Mouse (Mus musculus): ENCODE measurements around the gene Nell1. TPM values are rescaled to one million over a fixed set of nuclear protein-coding genes. Genes with fewer than 3 reads are reported as not detected.

Nell1 gene
- total and polyA plus RNA-seq, 2 experiments from 2014 or later: 0.05 TPM; not detected in 1

- no peak for TF ChIP-seq CTCF (IDR thresholded peaks at IDR 0.05; ENCODE audit: low read depth)
- TF ChIP-seq EP300 (IDR thresholded peaks at IDR 0.05; ENCODE audit: low read depth): no peak
- ATAC-seq (ENCODE audit: insufficient read depth, low read depth) (no peak), DNase-seq (ENCODE audit: low spot score) (no peak)
- Histone ChIP-seq H3K36me3 (replicated peaks; ENCODE audit: control insufficient read depth, insufficient read depth, low read length) (no peaks in the 10 kb centered on the region), H3K27me3 (ENCODE audit: control insufficient read depth, insufficient read depth, low read length) (no peaks in the 10 kb centered on the region), H3K9ac (replicated peaks; ENCODE audit: low read depth, low read length) (no peak overlapping the region), H3K4me1 (ENCODE audit: control insufficient read depth, insufficient read depth) (no peaks in the 10 kb centered on the region), H3K4me3 (ENCODE audit: low read depth, low read length) (no peak overlapping the region), H3K4me2 (ENCODE audit: low read depth, low read length) (no peak overlapping the region), H3K9me3 (replicated peaks; ENCODE audit: control insufficient read depth, low read length) (no peaks in the 10 kb centered on the region), H3K27ac (ENCODE audit: low read depth) (no peak overlapping the region)
- WGBS: 60% methylated on average over 4 of the region's 4 CpGs
Observed at GRCm38 (mm10) chr7:50501562-50501961, 526.9 kb downstream of the Nell1 start.

- H3K27me3 ChIP-seq (ENCODE audit: control insufficient read depth, insufficient read depth, low read length): no peaks in the 10 kb centered on the region
- TF ChIP-seq CTCF (IDR thresholded peaks at IDR 0.05; ENCODE audit: low read depth) (no peak), EP300 (IDR thresholded peaks at IDR 0.05; ENCODE audit: low read depth) (no peak)
- H3K4me3 ChIP-seq (ENCODE audit: low read depth, low read length): no peak overlapping the region
- no peaks in the 10 kb centered on the region for H3K36me3 ChIP-seq (replicated peaks; ENCODE audit: control insufficient read depth, insufficient read depth, low read length)
- H3K4me1 ChIP-seq (ENCODE audit: control insufficient read depth, insufficient read depth): no peaks in the 10 kb centered on the region
- H3K9me3 ChIP-seq (replicated peaks; ENCODE audit: control insufficient read depth, low read length): no peaks in the 10 kb centered on the region
- no peak overlapping the region for H3K27ac ChIP-seq (ENCODE audit: low read depth)
- H3K9ac ChIP-seq (replicated peaks; ENCODE audit: low read depth, low read length): no peak overlapping the region
- ATAC-seq (ENCODE audit: insufficient read depth, low read depth) (no peak), DNase-seq (ENCODE audit: low spot score) (no peak)
- no peak overlapping the region for H3K4me2 ChIP-seq (ENCODE audit: low read depth, low read length)
Observed at GRCm38 (mm10) chr7:50507047-50507446, 532.4 kb downstream of the Nell1 start.

- DNase-seq (ENCODE audit: low spot score): no peak
- H3K36me3 ChIP-seq (replicated peaks; ENCODE audit: control insufficient read depth, insufficient read depth, low read length): no peaks in the 10 kb centered on the region
Observed at GRCm38 (mm10) chr7:50514830-50515229, 540.2 kb downstream of the Nell1 start.

GRCm38 (mm10) chr7:50516681-50517080 is 542.0 kb downstream of the Nell1 start:
- H3K27ac ChIP-seq (ENCODE audit: low read depth): no peak overlapping the region
- ATAC-seq (ENCODE audit: insufficient read depth, low read depth) (no peak), DNase-seq (ENCODE audit: low spot score) (no peak)
- H3K4me2 ChIP-seq (ENCODE audit: low read depth, low read length): no peak overlapping the region
- no peaks in the 10 kb centered on the region for H3K36me3 ChIP-seq (replicated peaks; ENCODE audit: control insufficient read depth, insufficient read depth, low read length)
- H3K27me3 ChIP-seq (ENCODE audit: control insufficient read depth, insufficient read depth, low read length): no peaks in the 10 kb centered on the region
- TF ChIP-seq EP300 (IDR thresholded peaks at IDR 0.05; ENCODE audit: low read depth): no peak
- TF ChIP-seq CTCF (IDR thresholded peaks at IDR 0.05; ENCODE audit: low read depth): no peak
- WGBS: 72% methylated on average over 3 of the region's 3 CpGs
- no peak overlapping the region for H3K9ac ChIP-seq (replicated peaks; ENCODE audit: low read depth, low read length)
- no peak overlapping the region for H3K4me3 ChIP-seq (ENCODE audit: low read depth, low read length)
- H3K9me3 ChIP-seq (replicated peaks; ENCODE audit: control insufficient read depth, low read length): no peaks in the 10 kb centered on the region
- no peaks in the 10 kb centered on the region for H3K4me1 ChIP-seq (ENCODE audit: control insufficient read depth, insufficient read depth)

More at GRCm38 (mm10) chr7:50514830-50515229, 540.2 kb downstream of the Nell1 start:
- H3K4me2 ChIP-seq (ENCODE audit: low read depth, low read length): no peak overlapping the region
- no peaks in the 10 kb centered on the region for H3K4me1 ChIP-seq (ENCODE audit: control insufficient read depth, insufficient read depth)
- no peak overlapping the region for H3K27ac ChIP-seq (ENCODE audit: low read depth)
- no peak for TF ChIP-seq EP300 (IDR thresholded peaks at IDR 0.05; ENCODE audit: low read depth)
- no peak for TF ChIP-seq CTCF (IDR thresholded peaks at IDR 0.05; ENCODE audit: low read depth)
- H3K27me3 ChIP-seq (ENCODE audit: control insufficient read depth, insufficient read depth, low read length): no peaks in the 10 kb centered on the region
- no peak for ATAC-seq (ENCODE audit: insufficient read depth, low read depth)
- H3K4me3 ChIP-seq (ENCODE audit: low read depth, low read length): no peak overlapping the region
- no peak overlapping the region for H3K9ac ChIP-seq (replicated peaks; ENCODE audit: low read depth, low read length)
- no peaks in the 10 kb centered on the region for H3K9me3 ChIP-seq (replicated peaks; ENCODE audit: control insufficient read depth, low read length)
- 90% methylated on average over 3 of the region's 3 CpGs for WGBS

GRCm38 (mm10) chr7:50543373-50543772 is 568.7 kb downstream of the Nell1 start:
- TF ChIP-seq CTCF (IDR thresholded peaks at IDR 0.05; ENCODE audit: low read depth): no peak
- TF ChIP-seq EP300 (IDR thresholded peaks at IDR 0.05; ENCODE audit: low read depth): no peak
- no peak overlapping the region for H3K27ac ChIP-seq (ENCODE audit: low read depth)
- no peak for ATAC-seq (ENCODE audit: insufficient read depth, low read depth)
- DNase-seq (ENCODE audit: low spot score): no peak
- H3K4me3 ChIP-seq (ENCODE audit: low read depth, low read length): no peak overlapping the region
- no peak overlapping the region for H3K4me2 ChIP-seq (ENCODE audit: low read depth, low read length)
- H3K9me3 ChIP-seq (replicated peaks; ENCODE audit: control insufficient read depth, low read length): no peaks in the 10 kb centered on the region
- H3K27me3 ChIP-seq (ENCODE audit: control insufficient read depth, insufficient read depth, low read length): no peaks in the 10 kb centered on the region
- 51% methylated on average over 5 of the region's 5 CpGs for WGBS
- no peak overlapping the region for H3K9ac ChIP-seq (replicated peaks; ENCODE audit: low read depth, low read length)
- no peaks in the 10 kb centered on the region for H3K4me1 ChIP-seq (ENCODE audit: control insufficient read depth, insufficient read depth)
- no peaks in the 10 kb centered on the region for H3K36me3 ChIP-seq (replicated peaks; ENCODE audit: control insufficient read depth, insufficient read depth, low read length)

GRCm38 (mm10) chr7:50549572-50549971 is 574.9 kb downstream of the Nell1 start:
- DNase-seq (ENCODE audit: low spot score) (no peak), ATAC-seq (ENCODE audit: insufficient read depth, low read depth) (no peak)
- Histone ChIP-seq H3K4me2 (ENCODE audit: low read depth, low read length) (no peak overlapping the region), H3K9ac (replicated peaks; ENCODE audit: low read depth, low read length) (no peak overlapping the region), H3K36me3 (replicated peaks; ENCODE audit: control insufficient read depth, insufficient read depth, low read length) (no peaks in the 10 kb centered on the region), H3K4me3 (ENCODE audit: low read depth, low read length) (no peak overlapping the region), H3K27ac (ENCODE audit: low read depth) (no peak overlapping the region), H3K9me3 (replicated peaks; ENCODE audit: control insufficient read depth, low read length) (no peaks in the 10 kb centered on the region), H3K4me1 (ENCODE audit: control insufficient read depth, insufficient read depth) (no peaks in the 10 kb centered on the region), H3K27me3 (ENCODE audit: control insufficient read depth, insufficient read depth, low read length) (no peaks in the 10 kb centered on the region)
- WGBS: 52% methylated on average over 3 of the region's 3 CpGs
- TF ChIP-seq CTCF (IDR thresholded peaks at IDR 0.05; ENCODE audit: low read depth) (no peak), EP300 (IDR thresholded peaks at IDR 0.05; ENCODE audit: low read depth) (no peak)

Data from heart, postnatal 0 days (tissue).